Mouse (Mus musculus): Measurements from ENCODE around the gene Eif3i.

The Eif3i gene

DNA sequence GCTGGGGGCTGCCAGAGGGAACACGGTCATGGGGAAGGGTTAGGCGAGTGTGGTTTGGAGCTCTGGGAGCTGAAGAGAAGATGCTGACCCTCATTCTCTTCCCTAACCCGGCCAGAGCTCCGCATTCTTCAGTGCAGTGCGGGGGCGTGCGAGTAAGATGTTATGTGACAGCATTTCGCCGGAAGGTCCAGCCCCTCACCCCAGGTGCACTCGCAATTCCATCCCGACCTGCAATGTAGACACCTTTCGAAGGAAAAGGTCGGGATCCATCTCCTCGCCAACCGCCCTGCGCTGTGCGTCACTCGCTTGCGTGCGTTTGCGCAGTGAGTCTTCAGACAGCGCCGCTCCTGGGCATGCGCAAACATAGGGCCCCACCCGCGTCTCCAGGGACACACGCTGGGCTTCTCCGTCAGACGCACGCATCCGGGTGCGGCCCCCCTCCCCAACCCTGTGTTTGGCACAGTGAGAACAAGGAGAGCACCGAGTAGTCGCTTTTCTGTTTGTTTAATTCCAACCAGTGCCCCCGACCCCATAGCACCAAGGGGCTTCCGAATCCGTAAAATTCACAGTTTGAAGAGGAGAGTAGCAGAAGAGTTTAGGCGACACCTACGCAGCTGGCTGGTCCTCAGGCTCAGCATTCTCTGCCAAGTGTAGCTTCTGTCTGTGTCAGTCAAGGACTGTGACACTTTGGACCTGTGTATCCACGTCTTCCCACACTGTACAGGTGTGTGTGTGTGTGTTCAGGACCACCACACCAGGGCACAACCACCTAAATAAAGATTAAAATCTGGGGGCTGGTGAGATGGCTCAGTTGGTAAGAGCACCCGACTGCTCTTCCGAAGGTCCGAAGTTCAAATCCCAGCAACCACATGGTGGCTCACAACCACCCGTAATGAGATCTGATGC is 18.6 kb upstream of the Eif3i start, which contains the start of gene Iqcc:
Gene Iqcc (minus strand): TSS at position 314 of the 906 bp plus-strand sequence.
- DNase-seq = peak; percentile 93

DNA sequence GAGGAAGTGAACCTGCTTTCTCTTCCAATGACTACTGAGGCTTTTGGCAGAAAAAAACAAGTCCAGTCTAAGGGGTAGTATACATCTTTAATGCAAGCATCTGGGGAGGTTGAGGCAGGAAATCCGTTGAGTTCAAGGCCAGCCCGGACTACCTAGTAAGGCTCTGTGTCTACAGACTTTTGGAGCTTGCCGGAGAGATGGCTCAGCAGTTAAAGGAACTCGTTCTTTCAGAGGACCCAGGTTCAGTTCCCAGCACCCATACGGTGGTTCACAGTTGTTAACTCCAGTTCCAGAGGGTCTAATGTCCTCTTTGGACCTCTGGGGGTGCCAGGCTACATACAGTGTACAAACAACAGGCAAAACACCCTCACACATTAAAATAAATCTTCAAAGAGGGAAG is 17.6 kb upstream of the Eif3i start:
- DNase-seq = no peak

DNA sequence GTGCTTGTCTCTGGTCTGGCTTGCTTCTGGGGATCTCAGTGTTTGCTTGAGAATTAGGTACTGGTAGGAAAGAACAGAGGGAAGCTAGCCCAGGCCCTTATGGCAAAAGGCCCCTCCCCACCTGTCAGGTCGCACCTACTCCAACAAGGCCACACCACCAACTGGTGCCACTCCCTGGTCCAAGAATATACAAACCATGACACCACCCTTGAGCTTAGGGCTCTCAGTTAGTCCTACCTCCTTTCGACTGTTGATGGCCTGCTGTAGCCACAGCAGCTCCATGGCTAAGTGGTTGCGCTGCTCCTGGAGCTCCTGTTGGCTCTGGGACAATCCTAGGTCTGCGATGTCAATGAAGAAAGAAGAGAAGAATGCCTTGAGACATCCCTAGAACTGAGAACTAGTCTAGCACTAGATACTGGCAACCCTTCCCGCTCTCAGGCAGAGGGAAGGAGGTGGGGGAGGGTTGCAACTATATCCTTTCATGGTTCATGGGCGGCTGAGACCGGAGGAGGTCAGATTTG is 16.7 kb upstream of the Eif3i start:
- DNase-seq = no peak

DNA sequence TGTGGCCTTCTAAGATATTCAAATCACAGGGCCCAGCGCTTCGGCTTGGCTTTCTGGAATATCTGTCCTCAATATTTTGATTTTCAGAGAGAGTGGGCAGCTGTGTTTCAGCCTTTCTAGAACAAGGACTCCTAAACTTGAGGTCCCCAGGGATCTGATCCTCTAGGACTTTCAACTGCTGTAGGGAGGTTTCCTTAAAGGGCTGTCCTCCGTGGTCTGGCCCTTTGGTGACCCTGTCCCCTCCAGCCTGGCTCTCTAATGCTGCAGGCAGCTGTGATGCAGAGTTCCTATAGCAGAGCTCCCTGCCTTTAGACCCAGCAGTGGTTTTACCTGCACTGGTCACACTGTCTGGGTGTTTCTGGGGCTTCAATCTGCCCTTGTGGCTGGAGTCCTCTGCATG is 16.2 kb upstream of the Eif3i start:
- no peak for DNase-seq

DNA sequence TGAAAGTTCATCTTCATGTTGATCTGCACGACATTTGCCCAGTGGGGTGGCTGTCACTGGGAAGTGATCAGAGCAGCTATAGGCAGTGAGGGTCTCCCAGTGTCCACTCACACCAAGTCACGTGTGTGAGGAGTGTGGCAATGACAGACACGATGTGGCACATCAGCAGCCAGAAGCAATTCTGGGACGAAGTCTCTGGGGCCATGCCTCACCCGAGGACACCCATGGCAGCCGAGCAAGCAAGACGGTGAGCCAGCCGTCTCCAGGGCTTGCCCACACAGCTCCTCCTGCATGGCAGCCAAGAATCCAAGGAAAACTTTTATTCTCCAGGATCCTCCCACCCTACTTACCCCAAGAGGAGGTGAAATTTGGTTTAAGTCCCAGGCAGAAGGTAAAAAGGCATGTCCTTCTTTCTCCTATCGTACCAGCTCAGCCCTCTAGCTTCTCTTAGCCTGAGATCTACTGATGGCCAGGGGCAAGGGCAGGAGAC is 15.4 kb upstream of the Eif3i start:
- no peak for DNase-seq

DNA sequence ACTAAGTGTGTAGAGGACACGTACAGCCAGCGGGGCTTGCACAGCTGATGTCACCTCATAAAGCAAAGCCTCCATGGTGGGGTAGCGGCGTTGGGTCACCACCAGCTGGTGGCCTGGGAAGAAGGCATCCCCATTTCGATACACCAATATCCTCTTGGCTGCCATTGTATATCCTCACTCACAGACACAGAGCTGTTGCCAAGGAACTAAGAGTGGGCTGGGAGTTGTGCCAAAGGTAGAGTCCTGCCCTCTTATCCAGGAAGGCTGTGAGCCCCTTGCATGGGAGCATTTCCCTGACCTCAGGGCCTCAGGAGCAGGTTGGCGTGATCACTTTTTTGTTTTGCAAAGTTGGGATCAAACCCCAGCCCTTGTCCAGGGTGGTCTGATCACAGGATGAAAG is 13.6 kb upstream of the Eif3i start, which contains the start of gene Dcdc2b:
Gene Dcdc2b (minus strand): TSS at position 165 of the 400 bp plus-strand sequence.
- no peak for DNase-seq

DNA sequence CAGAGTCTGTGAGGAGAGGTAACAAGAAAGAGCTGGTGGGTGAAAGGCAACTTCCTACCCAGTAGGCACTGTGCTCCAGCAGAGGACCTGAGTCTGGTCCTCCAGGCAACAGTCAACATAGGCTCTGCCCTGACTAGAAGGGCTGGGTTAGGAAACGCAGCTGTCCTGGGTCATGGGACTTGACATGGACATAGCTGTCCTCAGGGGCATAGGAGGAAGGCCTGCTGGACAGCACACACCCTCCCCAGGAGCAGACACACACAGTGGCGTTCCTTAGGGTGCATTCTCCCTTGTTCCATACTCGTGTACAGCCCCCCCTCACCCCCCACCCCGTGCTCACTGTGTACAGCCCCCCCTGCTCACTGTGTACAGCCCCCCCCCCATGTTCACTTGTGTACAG is 10.0 kb upstream of the Eif3i start:
- no peak for DNase-seq

DNA sequence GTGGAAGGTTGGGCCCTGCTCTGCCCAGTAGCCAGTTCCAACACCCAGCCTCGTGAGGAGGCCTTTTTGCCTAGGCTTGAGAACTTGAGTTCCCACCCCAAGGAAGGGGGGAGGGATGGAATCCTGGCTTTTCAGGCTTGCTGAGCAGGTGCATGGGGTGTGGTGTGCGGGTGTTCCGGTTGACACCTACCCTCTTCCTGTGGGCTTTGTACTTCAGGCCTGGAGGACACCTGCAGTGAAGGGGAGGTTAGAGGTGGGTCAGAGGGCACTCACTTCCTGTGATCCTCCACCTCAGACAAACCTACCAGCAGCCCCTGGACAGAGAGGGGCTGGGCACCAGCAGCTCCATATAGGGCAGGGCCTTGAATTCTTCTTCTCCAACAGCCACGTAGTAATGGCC is 9.6 kb upstream of the Eif3i start:
- DNase-seq = no peak

DNA sequence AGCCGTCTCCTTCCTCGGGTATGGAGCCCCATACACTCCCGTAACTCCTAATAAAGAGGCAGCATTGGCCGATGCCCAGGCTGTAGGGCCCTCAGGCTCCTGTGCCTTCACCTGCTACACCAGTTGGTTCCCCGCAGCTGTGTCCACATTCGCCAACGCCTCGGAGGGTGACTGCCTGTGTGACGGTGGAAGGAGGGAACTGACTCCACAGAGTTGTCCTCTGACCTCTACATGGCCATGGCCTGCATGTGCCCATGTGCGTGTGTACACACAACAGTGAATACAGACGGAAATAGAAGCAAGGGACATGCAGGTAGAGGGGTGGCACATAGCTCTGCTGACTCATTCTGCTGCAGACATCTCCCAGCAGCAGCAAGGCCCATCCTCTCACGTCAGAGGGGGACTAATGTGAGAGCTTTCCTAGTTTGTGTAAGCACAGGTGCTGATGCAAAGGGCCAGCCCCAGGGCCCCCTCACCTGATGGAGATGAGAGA is 8.7 kb upstream of the Eif3i start:
- no peak for DNase-seq

DNA sequence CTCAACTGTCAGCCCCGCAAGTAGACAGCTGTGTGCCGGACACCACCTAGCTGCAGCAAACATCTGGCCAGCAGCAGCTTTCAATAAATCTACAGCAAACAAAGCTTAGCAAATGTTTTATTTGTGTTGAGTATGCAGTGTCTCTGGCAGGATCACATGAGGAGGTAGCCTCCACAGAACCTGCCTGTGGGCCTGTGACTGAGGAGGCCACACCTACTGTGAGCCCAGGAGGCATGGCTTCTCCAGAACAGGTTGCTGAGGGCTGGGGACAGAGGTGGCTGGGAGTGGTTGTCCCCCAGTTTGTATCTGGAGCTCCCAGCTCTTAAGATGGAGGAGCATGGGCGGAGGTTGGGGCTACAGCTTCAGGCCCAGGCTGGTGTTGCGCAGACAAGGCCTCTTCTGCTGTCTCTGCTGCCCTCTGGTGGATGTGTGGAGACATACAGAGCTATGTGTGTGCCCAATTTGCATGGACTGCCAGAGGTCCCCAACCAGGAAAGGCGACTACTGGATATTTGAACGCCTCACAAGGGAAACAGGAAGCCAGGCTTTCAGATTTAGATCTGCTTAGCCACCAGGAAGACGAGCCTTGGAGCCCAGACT is 8.1 kb upstream of the Eif3i start:
- DNase-seq = peak; percentile 79

DNA sequence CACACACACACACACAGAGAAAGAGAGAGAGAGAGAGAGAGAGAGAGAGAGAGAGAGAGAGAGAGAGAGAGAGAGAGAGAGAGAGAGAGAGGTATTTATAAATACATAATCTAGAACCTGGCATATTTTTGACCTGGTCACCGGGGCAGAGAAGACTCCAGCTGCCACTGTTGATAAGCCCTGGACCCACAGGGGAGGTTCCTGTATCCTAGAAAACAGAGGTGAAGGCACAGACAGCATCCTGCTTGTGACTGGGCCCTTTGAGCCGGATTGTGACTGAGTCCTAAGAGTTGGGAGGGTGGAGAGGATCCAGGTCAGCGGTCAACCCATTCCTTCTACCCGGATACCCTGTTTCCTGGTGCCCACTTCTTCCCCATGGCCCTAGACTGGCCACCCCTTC is 11.6 kb downstream of the Eif3i start:
- no peak for DNase-seq

DNA sequence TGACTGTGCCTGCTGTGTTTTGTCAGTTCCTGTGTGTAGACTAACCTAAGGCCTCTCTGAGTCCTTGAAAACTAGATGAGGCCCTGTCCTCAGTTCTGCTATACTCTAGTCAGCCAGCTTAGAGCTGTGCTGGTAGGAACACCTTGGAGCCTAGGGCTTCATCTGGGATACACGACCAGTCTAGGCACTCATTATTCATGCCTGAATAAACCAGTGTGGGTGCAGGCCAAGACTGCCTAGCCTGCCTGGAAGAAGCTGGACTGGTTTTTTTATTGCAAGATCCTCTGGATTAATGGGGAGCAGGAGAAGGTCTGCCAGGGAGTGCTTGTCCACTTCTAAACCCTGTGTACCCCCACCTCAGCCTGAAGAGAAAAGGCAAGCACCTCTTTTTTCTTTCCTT is 13.5 kb downstream of the Eif3i start:
- no peak for DNase-seq

DNA sequence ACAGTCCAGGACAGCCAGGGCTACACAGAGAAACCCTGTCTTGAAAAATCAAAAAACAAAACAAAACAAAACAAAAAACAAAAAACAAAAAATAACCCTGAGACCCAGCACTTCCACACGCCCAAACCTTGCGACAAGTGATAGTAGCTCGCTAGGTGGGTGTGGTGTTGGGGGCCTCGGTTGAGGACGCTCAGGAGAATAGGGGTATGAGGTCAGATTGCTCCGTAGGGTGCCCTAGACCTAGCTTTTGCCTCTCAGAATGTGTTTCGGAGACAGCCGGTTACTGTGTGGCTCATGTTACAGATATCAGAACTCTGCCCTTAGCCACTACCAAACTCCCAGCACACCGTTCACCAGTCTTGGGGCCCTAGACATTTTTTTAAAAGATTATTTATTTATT is 14.7 kb downstream of the Eif3i start:
- no peak for DNase-seq

DNA sequence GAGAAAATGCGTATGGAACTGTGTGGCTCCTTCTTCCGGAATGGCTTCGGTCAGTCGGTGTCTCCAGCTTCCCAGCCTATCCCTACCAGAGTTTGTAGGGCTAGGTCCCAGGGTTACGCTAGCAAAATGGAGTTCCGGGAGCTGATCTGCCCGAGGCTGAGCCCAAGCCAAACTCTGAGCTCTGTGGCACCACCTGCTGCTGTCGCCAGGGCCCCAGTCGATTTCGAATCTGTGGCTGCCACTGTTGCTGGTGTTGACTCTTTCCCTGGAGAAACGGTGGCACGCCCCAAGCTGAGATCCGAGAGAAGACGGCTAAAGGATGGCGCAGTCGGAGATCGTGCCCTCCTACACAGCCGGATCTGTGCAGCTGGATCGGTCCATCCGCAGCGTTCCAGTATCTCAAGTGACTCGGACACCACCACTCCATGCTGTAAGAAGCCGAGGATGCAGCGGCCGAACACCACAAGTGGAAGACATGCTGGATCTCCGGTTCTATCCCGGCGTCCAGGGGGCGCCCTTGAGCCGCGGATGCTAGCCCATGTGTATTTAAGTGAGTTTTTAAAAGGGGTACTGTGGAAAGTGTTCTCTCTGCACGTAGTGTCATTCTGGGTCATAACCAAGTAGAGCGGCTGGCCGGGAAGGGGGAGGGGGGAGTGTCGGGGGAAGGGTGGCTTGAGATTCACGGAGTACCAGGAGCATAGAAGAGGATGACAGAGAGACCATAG is 15.4 kb downstream of the Eif3i start:
- DNase-seq = peak; percentile 77

DNA sequence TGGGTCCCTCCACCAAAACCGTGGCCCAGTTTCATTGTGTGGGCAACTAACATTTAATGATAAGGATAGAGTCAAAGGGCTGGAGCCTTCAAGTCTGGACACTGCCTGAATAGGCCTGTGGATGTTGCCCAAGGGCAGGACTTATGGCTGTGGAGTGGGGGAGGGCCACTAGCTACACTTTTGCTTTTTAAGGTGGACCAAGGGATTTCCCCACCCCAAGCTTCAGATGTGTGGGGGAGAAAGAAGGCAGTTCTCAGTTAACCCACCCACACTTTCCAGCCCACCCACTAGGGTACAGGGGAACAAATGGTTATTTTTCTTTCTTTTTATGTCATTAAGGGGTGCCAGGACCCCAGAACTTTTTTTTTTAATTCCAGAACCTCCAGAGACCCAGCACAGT is 16.1 kb downstream of the Eif3i start:
- no peak for DNase-seq

DNA sequence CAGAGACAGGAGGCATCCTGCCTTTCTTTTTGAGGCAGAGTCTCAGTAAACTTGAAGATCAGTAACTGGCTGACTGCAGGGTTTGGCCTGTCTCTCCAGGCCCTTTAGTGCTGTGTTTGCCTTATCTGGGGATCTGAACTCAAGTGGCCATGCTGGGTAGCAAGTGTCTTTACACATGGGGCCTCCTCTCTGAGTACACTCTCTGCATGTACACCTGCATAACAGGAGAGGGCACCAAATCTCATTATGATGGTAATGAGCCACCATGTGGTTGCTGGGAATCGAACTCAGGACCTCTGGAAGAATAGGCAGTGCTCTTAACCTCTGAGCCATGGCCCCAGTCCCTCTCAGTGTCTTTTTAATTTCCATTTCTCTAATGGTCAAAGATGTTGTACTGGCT is 18.2 kb downstream of the Eif3i start:
- no peak for DNase-seq

DNA sequence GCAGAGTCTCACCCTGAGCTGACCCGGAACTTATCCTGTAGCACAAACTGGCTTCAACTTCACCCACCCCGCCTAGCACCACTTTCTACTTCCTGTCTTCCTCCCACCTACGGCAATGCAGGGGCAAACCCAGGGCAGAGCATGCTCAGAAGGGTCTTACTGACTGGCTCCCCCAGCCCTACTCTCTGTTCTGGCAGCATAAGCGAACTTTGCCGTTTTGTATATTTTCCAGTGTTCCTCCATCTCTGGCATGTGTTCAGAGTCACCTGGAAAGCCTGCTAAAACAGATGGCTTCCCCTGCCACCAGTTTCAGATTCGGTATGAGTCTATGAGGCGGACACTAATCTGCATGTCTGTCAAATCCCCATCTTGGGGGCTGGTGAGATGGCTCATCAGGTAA is 20.1 kb downstream of the Eif3i start:
- no peak for DNase-seq

DNA sequence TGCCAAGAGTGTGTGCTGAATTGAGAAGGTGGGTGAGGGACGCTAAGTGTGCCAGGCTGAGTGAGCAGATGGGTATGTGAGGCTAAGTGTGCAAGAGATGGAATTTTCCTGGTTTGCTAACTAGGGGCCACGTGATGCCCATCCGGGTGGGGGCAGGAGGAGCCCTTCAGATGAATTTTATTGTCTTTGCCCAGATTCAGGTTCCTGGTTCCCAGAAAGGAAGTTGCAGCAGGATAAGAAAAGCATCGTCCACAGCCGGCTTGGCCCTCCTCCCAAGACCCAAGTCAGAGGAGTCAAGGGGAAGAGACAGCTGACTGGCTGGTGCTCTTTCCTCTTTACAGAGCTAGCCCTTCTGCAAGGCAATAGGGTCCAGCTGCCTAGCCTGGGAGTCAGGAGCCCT is 22.0 kb downstream of the Eif3i start, which contains the start of gene Fam167b:
Gene Fam167b (minus strand): TSS at position 84 of the 400 bp plus-strand sequence.
- no peak for DNase-seq

DNA sequence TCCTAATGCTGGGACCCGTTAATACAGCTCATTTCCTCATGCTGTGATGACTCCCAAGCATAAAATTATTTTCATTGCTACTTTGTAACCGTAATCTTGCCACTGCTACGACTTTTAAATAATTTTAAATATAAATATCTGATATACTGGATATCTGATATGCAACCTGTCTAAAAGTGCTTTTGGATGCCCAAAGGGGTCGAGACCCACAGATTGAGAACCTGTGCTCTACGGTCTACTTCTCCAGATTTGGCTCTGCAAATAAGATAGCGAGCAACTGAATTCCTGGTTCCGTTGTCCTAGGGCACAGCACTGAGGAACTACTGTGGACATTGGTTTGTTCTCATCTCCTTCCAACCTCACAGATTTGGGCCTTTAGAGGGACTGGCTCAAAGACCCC is 22.8 kb downstream of the Eif3i start:
- DNase-seq = no peak

DNA sequence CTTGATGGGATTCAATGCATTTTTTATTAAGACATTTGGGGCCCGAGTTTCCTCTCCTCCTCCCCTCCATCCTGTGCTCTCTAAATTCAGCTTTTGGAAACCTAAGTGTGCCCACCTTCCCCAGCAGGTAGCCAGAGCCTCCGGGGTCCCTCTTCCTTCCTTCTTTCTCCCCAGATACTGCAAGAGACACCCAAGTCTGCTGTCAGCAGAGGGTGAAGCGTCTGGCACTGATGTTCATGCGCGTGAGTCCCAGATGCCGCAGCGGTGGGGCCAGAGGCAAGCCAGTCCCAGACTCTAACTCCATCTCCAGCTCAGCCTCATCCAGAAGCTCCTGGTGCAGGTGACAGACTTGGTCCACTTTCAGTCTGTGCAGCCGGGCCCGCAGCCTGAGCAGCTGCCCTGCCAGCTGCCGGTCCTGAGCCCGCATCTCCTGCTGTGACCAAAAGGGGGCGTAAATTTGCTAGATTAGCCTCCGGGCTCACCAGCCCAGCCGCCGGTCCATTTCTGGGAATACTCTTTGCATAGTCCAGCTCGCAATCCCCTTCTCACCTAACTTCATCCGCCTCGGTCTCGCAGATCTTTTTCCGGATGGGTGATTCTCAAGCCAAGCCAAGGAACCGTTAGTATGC is 23.5 kb downstream of the Eif3i start:
- peak; percentile 53 for DNase-seq

DNA sequence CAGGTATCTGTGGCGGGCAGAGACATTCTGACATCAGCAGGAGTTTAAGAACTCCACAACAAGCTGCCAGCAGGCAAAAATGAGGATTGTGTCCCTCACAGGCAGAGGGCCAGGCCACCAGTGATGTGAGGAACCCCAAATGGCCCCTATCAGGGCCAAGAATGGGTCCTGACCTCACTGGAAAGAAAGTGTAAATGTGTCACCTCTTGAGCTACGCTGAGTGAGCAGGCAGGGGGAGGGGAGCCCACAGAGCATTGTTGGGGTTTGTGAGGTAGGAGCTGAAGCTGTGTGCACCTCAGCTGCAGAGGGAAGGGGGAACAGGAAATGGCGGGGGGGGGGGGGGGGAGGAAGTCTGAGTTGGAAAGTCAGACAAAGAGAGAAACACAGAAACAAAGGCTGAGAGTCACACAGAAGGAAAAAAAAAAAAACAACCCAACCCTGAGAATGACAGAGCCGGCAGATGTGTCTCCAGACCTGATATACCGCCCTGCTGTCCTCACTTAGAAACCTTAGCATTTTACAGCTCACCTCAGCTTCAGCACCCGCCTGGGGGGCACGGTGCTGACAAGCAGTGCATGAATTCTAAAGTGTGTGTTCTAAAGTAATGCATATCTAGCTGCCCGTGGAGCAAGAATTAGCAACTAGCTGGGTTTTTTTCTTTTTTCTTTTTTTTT is 25.1 kb downstream of the Eif3i start:
- no peak for DNase-seq

DNA sequence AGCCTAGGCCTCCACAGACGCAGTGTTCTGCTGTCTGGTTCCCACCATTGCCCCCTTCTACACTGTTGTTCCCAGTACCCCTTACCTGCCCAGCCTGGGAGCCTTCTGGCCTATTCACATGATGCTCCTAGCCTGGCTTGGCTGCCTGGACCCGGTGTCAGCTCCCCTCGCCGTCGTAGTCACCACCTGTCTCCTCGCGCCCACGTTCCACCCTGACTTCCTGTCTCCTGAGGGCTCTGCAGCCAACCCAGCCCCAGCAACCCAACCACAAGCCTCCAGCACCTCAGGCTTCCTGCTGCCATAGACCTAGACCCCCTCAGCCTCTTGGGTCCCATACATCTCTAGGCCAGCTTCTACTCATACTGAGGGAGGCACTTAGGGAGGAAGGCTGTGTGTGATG is 27.0 kb downstream of the Eif3i start, which contains the start of gene Lck:
Gene Lck (minus strand): TSS at position 212 of the 400 bp plus-strand sequence.
- DNase-seq = no peak
